Mouse (Mus musculus): ENCODE data around the gene Galm. TPM values are rescaled to one million over a fixed set of nuclear protein-coding genes. Genes with fewer than 3 reads are reported as not detected.
A peak's percentile ranks its signal among the peaks of the same experiment; 100 is the strongest.

Galm gene
- polyA plus RNA-seq, 1 experiment: 9.3 TPM

DNA sequence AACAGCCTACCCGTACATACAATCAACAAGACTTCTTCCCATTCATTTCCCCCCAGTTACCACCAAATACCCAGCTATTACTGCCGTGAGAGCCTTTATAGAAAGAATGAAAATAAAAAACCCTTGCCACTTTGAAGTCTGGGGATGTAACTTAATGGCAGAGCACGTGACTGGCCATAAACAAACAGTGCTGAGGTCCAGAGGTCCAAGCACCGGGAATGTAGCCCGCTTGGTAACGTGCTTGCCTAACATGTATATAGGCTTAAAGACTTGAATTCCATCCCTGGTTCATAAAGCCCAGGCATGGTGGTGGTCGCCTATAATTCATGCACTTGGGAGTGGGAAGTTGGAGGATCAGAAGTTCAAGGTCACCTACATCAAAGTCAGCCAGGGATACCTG is 4.6 kb downstream of the Galm start:
- no peaks in the 10 kb centered on the region for H3K36me3 ChIP-seq (ENCODE audit: control insufficient read depth, insufficient read depth, low read length)
- no peak for DNase-seq
- peaks cover 19% of the 10 kb centered on the region for H3K4me1 ChIP-seq (replicated peaks; ENCODE audit: control insufficient read depth, insufficient read depth, low read length)
- H3K27me3 ChIP-seq (ENCODE audit: control insufficient read depth, insufficient read depth, low read length): no peaks in the 10 kb centered on the region
- H3K4me3 ChIP-seq (ENCODE audit: control insufficient read depth, insufficient read depth, low read length): no peak overlapping the region
- 95% methylated on average over 7 of the region's 7 CpGs for WGBS
- no peak overlapping the region for H3K27ac ChIP-seq (ENCODE audit: control insufficient read depth, insufficient read depth, low read length)
- TF ChIP-seq POLR2A (IDR thresholded peaks at IDR 0.05; ENCODE audit: control insufficient read depth, extremely low read depth, insufficient read depth, low read length, poor library complexity) (no peak), CTCF (IDR thresholded peaks at IDR 0.05; ENCODE audit: borderline replicate concordance, control insufficient read depth, extremely low read depth, insufficient read depth, low read length, poor library complexity) (no peak)

DNA sequence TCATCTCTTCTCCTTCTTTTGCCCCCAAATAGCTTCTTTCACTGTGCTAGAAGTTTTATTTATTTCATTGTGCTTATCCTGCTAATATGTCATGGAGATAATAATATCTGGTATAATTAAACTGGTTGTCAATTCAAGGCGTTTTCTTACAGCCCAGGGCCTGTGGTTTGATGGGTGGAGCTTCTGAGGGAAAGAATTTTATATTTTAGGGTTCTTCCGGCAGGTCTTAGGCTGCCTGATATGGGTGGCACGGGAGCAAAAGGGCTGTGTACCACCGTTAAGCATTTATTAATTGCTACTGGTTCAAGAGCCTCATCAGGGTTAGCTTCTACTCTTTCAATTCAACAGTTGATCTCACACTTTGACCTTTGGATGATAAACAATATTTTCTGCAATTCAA is 5.2 kb downstream of the Galm start:
- no peak for TF ChIP-seq POLR2A (IDR thresholded peaks at IDR 0.05; ENCODE audit: control insufficient read depth, extremely low read depth, insufficient read depth, low read length, poor library complexity)
- no peak for TF ChIP-seq CTCF (IDR thresholded peaks at IDR 0.05; ENCODE audit: borderline replicate concordance, control insufficient read depth, extremely low read depth, insufficient read depth, low read length, poor library complexity)
- no peak overlapping the region for H3K27ac ChIP-seq (ENCODE audit: control insufficient read depth, insufficient read depth, low read length)
- H3K4me3 ChIP-seq (ENCODE audit: control insufficient read depth, insufficient read depth, low read length): no peak overlapping the region
- H3K4me1 ChIP-seq (replicated peaks; ENCODE audit: control insufficient read depth, insufficient read depth, low read length): peaks cover 18% of the 10 kb centered on the region
- DNase-seq: no peak
- no peaks in the 10 kb centered on the region for H3K27me3 ChIP-seq (ENCODE audit: control insufficient read depth, insufficient read depth, low read length)
- H3K36me3 ChIP-seq (ENCODE audit: control insufficient read depth, insufficient read depth, low read length): no peaks in the 10 kb centered on the region
- 25% methylated on average over 4 of the region's 4 CpGs for WGBS

DNA sequence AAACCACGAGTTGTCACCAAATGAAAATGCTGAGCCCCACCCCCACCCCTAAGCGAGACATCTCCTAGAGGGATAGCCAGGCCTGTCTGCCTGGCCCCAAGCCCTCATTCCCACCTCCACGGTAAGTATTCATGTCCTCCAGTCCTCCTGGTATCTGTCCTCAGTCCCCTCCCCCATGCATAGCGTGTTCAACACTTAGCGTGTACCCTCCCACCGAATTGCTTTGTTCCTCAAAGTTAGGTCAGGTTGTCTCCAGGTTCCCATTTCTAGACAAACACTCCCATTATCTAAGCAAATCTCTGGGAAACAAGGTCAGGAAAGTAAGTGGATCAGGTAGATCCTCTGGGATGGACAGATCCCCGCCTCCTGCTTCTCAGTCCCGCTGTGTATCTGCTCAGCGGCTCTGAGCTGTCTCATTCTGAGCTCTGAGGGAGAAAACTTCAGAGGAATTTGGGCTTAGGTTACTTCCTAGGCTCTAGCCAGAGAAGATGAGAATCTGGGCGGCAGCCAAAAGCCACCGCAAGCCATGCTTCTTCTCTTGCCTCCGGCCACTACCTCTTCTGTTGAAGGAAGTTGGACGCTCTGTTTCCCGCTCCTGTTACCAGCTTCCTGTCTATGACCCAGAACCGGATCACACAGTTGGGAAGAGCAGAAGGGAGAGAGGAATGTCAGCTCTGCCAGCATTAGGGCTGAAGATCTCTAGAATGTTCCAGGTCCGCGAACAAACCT is 11.3 kb downstream of the Galm start:
- TF ChIP-seq CTCF (IDR thresholded peaks at IDR 0.05; ENCODE audit: borderline replicate concordance, control insufficient read depth, extremely low read depth, insufficient read depth, low read length, poor library complexity) (no peak), POLR2A (IDR thresholded peaks at IDR 0.05; ENCODE audit: control insufficient read depth, extremely low read depth, insufficient read depth, low read length, poor library complexity) (no peak)
- Histone ChIP-seq H3K4me3 (ENCODE audit: control insufficient read depth, insufficient read depth, low read length) (no peak overlapping the region), H3K27ac (ENCODE audit: control insufficient read depth, insufficient read depth, low read length) (no peak overlapping the region), H3K27me3 (ENCODE audit: control insufficient read depth, insufficient read depth, low read length) (no peaks in the 10 kb centered on the region), H3K36me3 (ENCODE audit: control insufficient read depth, insufficient read depth, low read length) (no peaks in the 10 kb centered on the region), H3K4me1 (replicated peaks; ENCODE audit: control insufficient read depth, insufficient read depth, low read length) (peaks cover 26% of the 10 kb centered on the region)
- DNase-seq: no peak
- 20% methylated on average over 17 of the region's 17 CpGs for WGBS

DNA sequence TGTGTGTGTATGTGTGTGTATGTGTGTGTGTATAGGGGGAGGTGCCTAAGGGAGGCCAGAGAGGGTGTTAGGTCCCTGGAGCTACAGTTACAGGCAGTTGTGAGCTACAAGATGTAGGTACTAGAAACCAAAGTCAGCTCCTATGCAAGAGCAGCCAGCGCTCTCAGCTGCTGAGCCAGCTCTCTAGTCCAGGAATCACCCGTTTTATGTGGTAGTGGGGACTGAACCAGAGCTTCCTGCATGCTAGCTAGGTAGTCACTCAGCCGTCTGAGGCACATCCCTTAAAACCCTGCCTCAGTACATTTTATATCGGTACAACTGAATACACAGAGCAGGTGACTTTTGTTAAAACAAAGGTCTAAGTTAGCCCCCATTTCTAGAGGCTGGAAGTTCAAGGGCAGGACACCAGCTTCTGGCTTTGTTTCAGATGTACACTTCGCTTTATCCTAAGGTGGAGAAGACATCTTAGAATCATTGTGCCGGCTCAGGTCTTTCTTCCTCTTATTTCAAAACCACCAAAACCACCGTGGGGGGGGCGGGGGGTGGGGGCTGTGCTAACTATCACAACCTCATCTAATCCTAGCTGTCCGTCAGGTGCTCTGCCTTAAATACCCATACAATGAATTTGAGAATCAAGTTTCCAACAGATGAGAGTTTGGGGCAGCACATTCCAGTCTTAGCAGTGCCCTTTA is 12.6 kb downstream of the Galm start:
- TF ChIP-seq POLR2A (IDR thresholded peaks at IDR 0.05; ENCODE audit: control insufficient read depth, extremely low read depth, insufficient read depth, low read length, poor library complexity) (no peak), CTCF (IDR thresholded peaks at IDR 0.05; ENCODE audit: borderline replicate concordance, control insufficient read depth, extremely low read depth, insufficient read depth, low read length, poor library complexity) (no peak)
- DNase-seq: peak; percentile 56

DNA sequence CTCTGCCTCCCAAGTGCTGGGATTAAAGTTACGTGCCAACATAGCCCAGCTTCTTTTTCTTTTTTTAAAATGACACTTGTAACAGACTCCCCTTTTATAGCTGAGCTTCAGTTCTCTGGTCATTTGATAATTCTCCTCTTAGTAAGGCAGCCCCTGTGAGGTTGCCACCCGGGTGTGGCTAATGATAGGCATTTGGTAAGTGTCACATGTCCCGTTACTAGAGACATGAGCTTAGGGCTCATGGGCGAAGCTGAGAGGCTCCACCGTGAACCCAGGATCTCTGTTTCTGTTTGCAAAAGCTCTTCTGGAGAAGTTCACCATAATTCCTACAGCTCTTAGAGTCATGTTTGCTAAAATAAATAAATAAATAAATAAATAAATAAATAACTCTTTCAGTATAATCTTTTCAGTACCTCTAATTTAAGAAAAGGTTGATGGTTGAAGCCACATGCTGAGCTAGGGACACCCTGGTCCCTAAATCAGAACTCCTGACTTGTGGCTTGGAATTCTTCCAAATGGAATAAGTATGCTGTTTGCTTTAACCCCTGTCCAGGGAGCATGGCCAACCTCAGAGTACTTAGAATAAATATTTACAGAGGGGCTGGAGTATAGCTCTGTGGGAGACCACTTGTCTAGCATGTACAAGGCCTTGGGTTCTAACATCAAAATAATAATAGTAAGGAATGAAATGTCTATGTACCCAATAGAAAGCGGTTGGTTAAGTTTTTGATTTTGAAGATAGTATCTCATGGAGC is 16.4 kb downstream of the Galm start:
- TF ChIP-seq POLR2A (IDR thresholded peaks at IDR 0.05; ENCODE audit: control insufficient read depth, extremely low read depth, insufficient read depth, low read length, poor library complexity) (no peak), CTCF (IDR thresholded peaks at IDR 0.05; ENCODE audit: borderline replicate concordance, control insufficient read depth, extremely low read depth, insufficient read depth, low read length, poor library complexity) (no peak)
- Histone ChIP-seq H3K4me1 (replicated peaks; ENCODE audit: control insufficient read depth, insufficient read depth, low read length) (peaks cover 30% of the 10 kb centered on the region), H3K27me3 (ENCODE audit: control insufficient read depth, insufficient read depth, low read length) (no peaks in the 10 kb centered on the region), H3K36me3 (ENCODE audit: control insufficient read depth, insufficient read depth, low read length) (no peaks in the 10 kb centered on the region), H3K27ac (ENCODE audit: control insufficient read depth, insufficient read depth, low read length) (no peak overlapping the region), H3K4me3 (ENCODE audit: control insufficient read depth, insufficient read depth, low read length) (no peak overlapping the region)
- 98% methylated on average over 6 of the region's 6 CpGs for WGBS
- no peak for DNase-seq

More for the DNA sequence above, 12.6 kb downstream of the Galm start:
- Histone ChIP-seq H3K4me3 (ENCODE audit: control insufficient read depth, insufficient read depth, low read length) (no peak overlapping the region), H3K27me3 (ENCODE audit: control insufficient read depth, insufficient read depth, low read length) (no peaks in the 10 kb centered on the region), H3K27ac (ENCODE audit: control insufficient read depth, insufficient read depth, low read length) (no peak overlapping the region), H3K36me3 (ENCODE audit: control insufficient read depth, insufficient read depth, low read length) (no peaks in the 10 kb centered on the region), H3K4me1 (replicated peaks; ENCODE audit: control insufficient read depth, insufficient read depth, low read length) (peaks cover 27% of the 10 kb centered on the region)
- 2% methylated on average over 9 of the region's 9 CpGs for WGBS

DNA sequence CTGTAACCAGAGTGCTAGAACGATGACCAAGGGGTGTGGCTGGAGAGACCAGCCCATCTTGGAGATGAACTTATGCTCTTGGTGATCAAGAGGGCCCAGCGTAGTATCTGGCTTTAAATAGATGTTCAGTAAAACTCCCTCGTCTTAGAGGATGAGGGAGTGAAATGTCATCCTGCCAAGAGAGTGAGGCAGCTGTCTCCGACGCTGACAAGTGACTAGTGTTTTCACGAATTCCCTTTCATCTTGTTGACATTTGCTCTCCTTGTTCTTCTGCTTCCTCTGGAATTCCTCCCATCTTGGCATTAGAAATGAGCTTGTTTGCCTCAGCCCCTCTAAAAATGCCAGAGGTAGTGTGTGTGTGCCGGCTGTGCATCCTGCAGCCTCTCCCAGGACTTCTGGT is 17.9 kb downstream of the Galm start:
- Histone ChIP-seq H3K27ac (ENCODE audit: control insufficient read depth, insufficient read depth, low read length) (no peak overlapping the region), H3K27me3 (ENCODE audit: control insufficient read depth, insufficient read depth, low read length) (no peaks in the 10 kb centered on the region), H3K4me3 (ENCODE audit: control insufficient read depth, insufficient read depth, low read length) (no peak overlapping the region), H3K4me1 (replicated peaks; ENCODE audit: control insufficient read depth, insufficient read depth, low read length) (peaks cover 17% of the 10 kb centered on the region), H3K36me3 (ENCODE audit: control insufficient read depth, insufficient read depth, low read length) (no peaks in the 10 kb centered on the region)
- no peak for DNase-seq
- TF ChIP-seq CTCF (IDR thresholded peaks at IDR 0.05; ENCODE audit: borderline replicate concordance, control insufficient read depth, extremely low read depth, insufficient read depth, low read length, poor library complexity) (no peak), POLR2A (IDR thresholded peaks at IDR 0.05; ENCODE audit: control insufficient read depth, extremely low read depth, insufficient read depth, low read length, poor library complexity) (no peak)
- 50% methylated on average over 7 of the region's 7 CpGs for WGBS
